Mouse (Mus musculus): ENCODE data around the gene Cab39l. TPM values are rescaled to one million over a fixed set of nuclear protein-coding genes. Genes with fewer than 3 reads are reported as not detected.

The Cab39l gene
- polyA plus RNA-seq, 1 experiment from 2014 or later: 44.2 TPM

GRCm38 (mm10) chr14:59627142-59627680 lies 186.4 kb downstream of the Cab39l start:
- peaks cover 7% of the 10 kb centered on the region; the same call in 1 of the 2 replicates for H3K36me3 ChIP-seq
- 21% methylated on average over 9 of the region's 9 CpGs for WGBS
- peaks cover 60% of the 10 kb centered on the region for H3K27me3 ChIP-seq (ENCODE audit: low read depth, poor library complexity, severe bottlenecking)

GRCm38 (mm10) chr14:59627823-59628222 lies 187.1 kb downstream of the Cab39l start:
- H3K9me3 ChIP-seq (replicated peaks): no peaks in the 10 kb centered on the region
- peak overlapping the region; percentile 71 for H3K4me3 ChIP-seq
- DNase-seq (ENCODE audit: low spot score): peak; percentile 21
- H3K4me1 ChIP-seq: peaks cover 38% of the 10 kb centered on the region
- peaks cover 54% of the 10 kb centered on the region for H3K27me3 ChIP-seq (ENCODE audit: low read depth, poor library complexity, severe bottlenecking)
- WGBS: 42% methylated on average over 7 of the region's 7 CpGs
- H3K27ac ChIP-seq (replicated peaks): no peak overlapping the region
- H3K36me3 ChIP-seq: peaks cover 7% of the 10 kb centered on the region; the same call in 1 of the 2 replicates

More at GRCm38 (mm10) chr14:59627142-59627680, 186.4 kb downstream of the Cab39l start:
- Histone ChIP-seq H3K4me1 (peaks cover 38% of the 10 kb centered on the region), H3K9me3 (replicated peaks) (no peaks in the 10 kb centered on the region), H3K4me3 (peak overlapping the region; percentile 71), H3K27ac (replicated peaks) (no peak overlapping the region)
- DNase-seq (ENCODE audit: low spot score): no peak

GRCm38 (mm10) chr14:59629308-59629707 lies 188.5 kb downstream of the Cab39l start:
- no peak for DNase-seq (ENCODE audit: low spot score)
- no peak overlapping the region for H3K4me3 ChIP-seq
- 93% methylated on average over 15 of the region's 15 CpGs for WGBS
- no peak overlapping the region for H3K27ac ChIP-seq (replicated peaks)
- H3K9me3 ChIP-seq (replicated peaks): no peaks in the 10 kb centered on the region
- H3K36me3 ChIP-seq: peaks cover 7% of the 10 kb centered on the region; the same call in 1 of the 2 replicates
- H3K27me3 ChIP-seq (ENCODE audit: low read depth, poor library complexity, severe bottlenecking): peaks cover 39% of the 10 kb centered on the region
- peaks cover 40% of the 10 kb centered on the region for H3K4me1 ChIP-seq

- WGBS: 90% methylated on average over 9 of the region's 9 CpGs
- H3K9me3 ChIP-seq (replicated peaks): no peaks in the 10 kb centered on the region
- peaks cover 32% of the 10 kb centered on the region for H3K27me3 ChIP-seq (ENCODE audit: low read depth, poor library complexity, severe bottlenecking)
- DNase-seq (ENCODE audit: low spot score): no peak
- H3K36me3 ChIP-seq: peaks cover 7% of the 10 kb centered on the region; the same call in 1 of the 2 replicates
- H3K27ac ChIP-seq (replicated peaks): no peak overlapping the region
- H3K4me3 ChIP-seq: no peak overlapping the region
- H3K4me1 ChIP-seq: peaks cover 34% of the 10 kb centered on the region
Observed at GRCm38 (mm10) chr14:59630096-59630495, 189.3 kb downstream of the Cab39l start.

GRCm38 (mm10) chr14:59632067-59632466 lies 191.3 kb downstream of the Cab39l start:
- WGBS: 89% methylated on average over 6 of the region's 6 CpGs
- Histone ChIP-seq H3K4me3 (no peak overlapping the region), H3K9me3 (replicated peaks) (no peaks in the 10 kb centered on the region), H3K27ac (replicated peaks) (no peak overlapping the region), H3K27me3 (ENCODE audit: low read depth, poor library complexity, severe bottlenecking) (peaks cover 12% of the 10 kb centered on the region), H3K4me1 (peaks cover 14% of the 10 kb centered on the region), H3K36me3 (peaks cover 7% of the 10 kb centered on the region; the same call in 1 of the 2 replicates)
- no peak for DNase-seq (ENCODE audit: low spot score)

- no peak for DNase-seq (ENCODE audit: low spot score)
- Histone ChIP-seq H3K27ac (replicated peaks) (no peak overlapping the region), H3K36me3 (peaks cover 7% of the 10 kb centered on the region; the same call in 1 of the 2 replicates), H3K9me3 (replicated peaks) (no peaks in the 10 kb centered on the region), H3K27me3 (ENCODE audit: low read depth, poor library complexity, severe bottlenecking) (no peaks in the 10 kb centered on the region), H3K4me3 (no peak overlapping the region), H3K4me1 (0 out of 2 replicates have a peak, but pooled peaks cover 2% of the 10 kb centered on the region)
- 85% methylated on average over 5 of the region's 5 CpGs for WGBS
Observed at GRCm38 (mm10) chr14:59633295-59633898, 192.6 kb downstream of the Cab39l start.

- H3K36me3 ChIP-seq: peaks cover 7% of the 10 kb centered on the region; the same call in 1 of the 2 replicates
- no peaks in the 10 kb centered on the region for H3K9me3 ChIP-seq (replicated peaks)
- H3K27ac ChIP-seq (replicated peaks): no peak overlapping the region
- H3K27me3 ChIP-seq (ENCODE audit: low read depth, poor library complexity, severe bottlenecking): 0 out of 2 replicates have a peak, but pooled peaks cover 4% of the 10 kb centered on the region
- no peak overlapping the region for H3K4me3 ChIP-seq
- 79% methylated on average over 9 of the region's 9 CpGs for WGBS
- H3K4me1 ChIP-seq: 0 out of 2 replicates have a peak, but pooled peaks cover 2% of the 10 kb centered on the region
- no peak for DNase-seq (ENCODE audit: low spot score)
Observed at GRCm38 (mm10) chr14:59633988-59634387, 193.2 kb downstream of the Cab39l start.

Other genes with a start within 250 kb of the Cab39l start
- gene Rcbtb1, start 239.8 kb upstream of the Cab39l start, polyA plus RNA-seq (2016; fragmentation: Nextera tagmentation; extraction: Ambion mirVana): 114 and 122 TPM in 2 replicates
- not detected in 2 replicates for gene Gm6904, start 180.8 kb upstream of the Cab39l start, polyA plus RNA-seq (2016; fragmentation: Nextera tagmentation; extraction: Ambion mirVana)
- not detected in 2 replicates for gene Phf11a, start 143.4 kb upstream of the Cab39l start, polyA plus RNA-seq (2016; fragmentation: Nextera tagmentation; extraction: Ambion mirVana)
- gene Phf11b, start 99.6 kb upstream of the Cab39l start, polyA plus RNA-seq (2016; fragmentation: Nextera tagmentation; extraction: Ambion mirVana): 0.27 TPM in 1 of 2 replicates, not detected in the other
- gene Phf11d, start 75.5 kb upstream of the Cab39l start, polyA plus RNA-seq (2016; fragmentation: Nextera tagmentation; extraction: Ambion mirVana): 0.25 and 0.30 TPM in 2 replicates
- gene Phf11c, start 45.6 kb upstream of the Cab39l start, polyA plus RNA-seq (2016; fragmentation: Nextera tagmentation; extraction: Ambion mirVana): 0.67 TPM in 2 replicates
- gene Setdb2, start 88 bp upstream of the Cab39l start, polyA plus RNA-seq (2016; fragmentation: Nextera tagmentation; extraction: Ambion mirVana): 10.9 and 12.4 TPM in 2 replicates
- gene Cdadc1, start 157.0 kb downstream of the Cab39l start, polyA plus RNA-seq (2016; fragmentation: Nextera tagmentation; extraction: Ambion mirVana): 26.9 and 28.9 TPM in 2 replicates
- gene Shisa2, start 184.3 kb downstream of the Cab39l start, polyA plus RNA-seq (2016; fragmentation: Nextera tagmentation; extraction: Ambion mirVana): 7.6 and 8.8 TPM in 2 replicates